Mouse (Mus musculus): Measurements from ENCODE around the gene Gm12216.

DNA sequence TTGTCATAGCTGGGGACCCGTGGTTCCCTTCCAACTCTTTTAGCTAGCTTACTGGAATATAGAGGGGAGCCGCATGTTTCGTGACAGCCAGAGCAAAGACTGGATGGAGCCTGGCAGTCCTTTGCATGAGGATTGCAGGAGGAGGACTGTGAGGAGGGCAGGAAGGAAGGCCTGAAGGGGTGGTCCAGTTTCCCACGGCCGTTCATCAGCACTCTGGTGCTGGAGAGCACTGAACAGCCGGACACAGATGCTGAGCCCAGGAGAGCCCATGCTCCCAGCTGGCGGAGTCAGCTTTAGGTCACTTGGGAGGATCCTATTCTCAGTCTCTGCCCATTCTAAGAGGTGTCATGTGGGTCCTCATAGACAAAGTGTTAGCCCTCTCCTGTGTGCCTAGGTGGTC, 77.1 kb downstream of the Gm12216 start:
- TF ChIP-seq CTCF (IDR thresholded peaks at IDR 0.05; ENCODE audit: low read depth, low read length) (no peak), POLR2A (IDR thresholded peaks at IDR 0.05; ENCODE audit: insufficient read depth, low read length) (no peak)
